Mouse (Mus musculus) ovary, postnatal 14 days (tissue): ENCODE measurements around the gene Spata16.
"Not testable (repeated sequence)": the region's sequence is repeated elsewhere in the genome, so short reads cannot be mapped to it uniquely, and the experiment has no call there.

ENCODE experiments used
- DNase-seq: peaks from one replicate; pipeline ENCODE4 v3.0.0; 2022; ENCODE audit warnings: low spot score

Gene Spata16

DNA sequence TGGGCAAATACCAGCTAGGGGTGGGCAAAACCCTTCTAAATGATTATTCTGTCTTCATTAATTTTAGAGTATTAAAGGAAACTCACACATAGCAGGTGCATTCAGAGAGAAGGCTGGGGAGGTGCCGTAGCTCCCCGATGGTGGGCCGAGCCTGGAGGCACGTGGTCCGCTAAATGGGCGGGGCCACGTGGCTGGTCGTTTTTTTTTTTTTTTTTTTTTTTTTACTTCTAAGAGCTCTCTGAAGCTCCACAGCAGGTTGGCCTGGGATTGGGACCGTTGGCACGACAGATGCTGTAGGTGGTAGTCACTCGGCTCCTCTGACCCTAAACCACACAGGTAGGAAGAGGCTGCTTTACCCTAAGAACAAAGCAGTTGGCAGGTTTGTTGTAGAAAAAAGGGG lies at the start of gene Spata16:
Spata16 (plus strand) TSS at position 219 of the 400 bp plus-strand sequence.
- no peak for DNase-seq

DNA sequence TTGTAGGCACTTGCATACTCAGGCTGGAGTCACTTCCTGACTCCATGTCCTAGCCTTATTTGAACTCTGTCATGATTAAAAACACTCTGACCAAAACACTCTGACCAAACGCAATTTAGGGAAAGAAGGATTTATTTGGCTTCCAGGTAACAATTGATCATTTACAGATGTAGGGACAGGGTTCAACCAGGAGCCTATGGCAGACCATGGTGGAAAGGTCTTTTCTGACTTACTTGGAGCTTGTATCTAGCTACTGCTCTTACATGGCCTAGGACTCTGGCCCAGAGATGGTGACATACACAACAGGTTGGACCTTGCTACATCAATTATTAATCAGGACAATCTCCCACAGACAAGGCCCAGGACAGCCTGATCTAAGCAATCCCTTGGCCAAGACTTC lies 32.6 kb upstream of the Spata16 start:
- DNase-seq, result no peak

DNA sequence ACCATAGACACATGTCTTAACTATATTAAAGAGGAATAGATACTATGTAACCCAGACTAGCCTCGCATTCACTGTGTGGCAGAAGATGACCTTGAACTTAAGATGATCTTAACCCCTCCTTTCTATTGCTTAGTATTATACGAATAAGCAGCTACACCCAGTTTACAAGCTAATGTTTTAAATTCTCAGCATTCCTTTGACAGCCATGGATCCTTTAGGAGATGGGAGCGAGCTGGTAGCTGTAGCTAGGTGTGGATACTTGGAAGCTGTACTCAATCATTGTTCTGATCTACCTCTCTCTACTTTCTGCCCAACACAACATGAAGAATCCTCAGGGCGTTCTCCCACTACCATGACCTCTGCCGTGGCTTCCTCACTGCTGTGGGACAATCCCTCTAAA lies 28.9 kb upstream of the Spata16 start:
- DNase-seq, result no peak

- DNase-seq, result no peak
These were observed 1.8 kb downstream of the Spata16 start for GRCm38 (mm10) chr3:26639214-26639613.

DNA sequence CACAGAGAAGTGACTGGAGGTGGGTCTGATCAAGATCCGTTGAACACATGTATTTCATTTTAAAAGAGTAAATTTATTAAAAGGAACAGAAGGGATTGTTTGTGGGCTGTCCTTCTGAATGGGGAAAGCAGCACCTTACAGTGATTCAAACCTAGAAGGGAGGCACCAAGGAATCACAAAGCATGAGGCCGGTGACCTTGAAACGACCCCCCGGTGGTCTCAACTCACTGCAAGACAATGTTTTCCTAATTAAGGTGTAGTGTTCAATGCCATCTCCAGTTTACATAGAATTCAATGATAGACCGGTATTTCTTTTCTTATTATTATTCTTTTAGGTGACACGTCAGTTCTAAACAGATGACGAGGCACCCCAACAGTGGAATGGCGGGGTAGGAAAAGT lies 2.4 kb downstream of the Spata16 start:
- no peak for DNase-seq

DNA sequence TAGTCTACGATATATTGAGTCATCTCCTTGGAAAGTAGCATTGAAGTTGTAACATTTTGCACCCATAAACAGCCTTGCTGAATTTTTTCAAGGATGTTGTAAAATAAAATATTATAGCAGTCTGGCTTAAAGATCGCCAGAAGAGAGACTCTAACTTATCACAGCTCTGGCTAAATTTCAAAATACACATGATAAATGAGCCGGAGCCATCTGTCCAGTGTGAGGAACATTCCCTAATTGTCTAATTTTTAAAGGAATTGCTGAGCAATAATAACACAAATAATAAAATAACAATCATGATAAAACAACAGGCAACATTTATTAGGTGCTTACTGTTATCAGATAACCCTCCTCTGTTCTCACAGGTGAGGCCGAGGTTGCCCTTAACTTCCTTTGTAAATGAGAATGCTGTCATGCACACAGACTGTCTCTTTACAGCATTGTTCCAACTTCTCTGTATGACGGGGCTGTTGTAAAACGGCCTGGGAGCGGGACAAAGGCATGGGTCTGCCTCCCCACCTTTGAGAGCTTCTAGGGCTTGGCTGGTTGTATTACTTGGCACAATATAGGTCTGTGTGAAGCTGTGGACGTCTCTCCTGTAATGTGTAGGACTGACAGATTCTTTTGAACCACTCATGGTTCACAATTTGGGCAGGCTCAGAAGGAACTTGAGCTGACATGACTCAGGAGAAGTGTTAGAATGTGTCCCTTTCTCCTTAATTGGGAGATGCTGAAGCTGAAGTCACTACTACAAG lies 3.1 kb downstream of the Spata16 start:
- no peak for DNase-seq

DNA sequence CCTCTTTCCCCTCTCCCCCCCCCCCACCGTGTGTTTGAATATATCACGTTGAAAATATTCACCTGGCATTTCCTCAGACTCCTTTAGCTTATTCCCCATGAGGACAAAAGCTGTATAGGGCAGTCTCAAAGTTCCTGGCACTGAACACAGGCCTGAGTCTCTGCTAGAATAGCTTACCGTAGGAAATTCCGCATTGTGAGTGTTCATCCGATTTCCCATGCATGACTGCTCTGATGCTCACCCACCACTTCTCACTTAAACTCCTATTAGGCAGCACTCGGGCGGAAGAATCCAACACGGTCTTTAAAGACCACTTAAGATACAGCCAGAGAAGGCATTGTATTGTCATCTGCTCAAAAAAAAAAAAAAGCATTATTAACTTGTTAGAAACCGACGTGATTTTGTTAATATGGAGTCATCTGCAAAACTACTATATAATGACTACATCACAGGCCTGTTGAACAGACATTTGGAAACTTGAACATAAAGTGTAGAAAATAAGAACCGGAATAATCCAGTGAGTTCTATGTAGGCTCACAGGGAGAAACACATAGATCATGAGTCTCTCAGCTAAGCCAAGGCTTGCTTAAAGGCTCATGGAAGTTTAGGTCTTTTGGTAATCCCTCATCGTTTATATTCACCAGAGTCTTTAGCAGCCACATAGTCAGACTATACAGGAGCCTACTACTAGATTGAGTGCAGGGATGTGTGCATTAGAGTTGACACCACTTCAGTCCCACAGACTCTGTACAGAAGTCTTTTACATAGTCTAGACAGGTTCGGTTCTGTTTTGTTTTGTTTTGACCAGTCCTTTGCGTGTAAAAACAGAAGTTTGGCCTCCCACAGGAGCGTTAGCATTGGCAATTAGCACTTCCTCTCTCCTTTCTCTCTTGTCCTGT lies 4.2 kb downstream of the Spata16 start:
- DNase-seq, result no peak

DNA sequence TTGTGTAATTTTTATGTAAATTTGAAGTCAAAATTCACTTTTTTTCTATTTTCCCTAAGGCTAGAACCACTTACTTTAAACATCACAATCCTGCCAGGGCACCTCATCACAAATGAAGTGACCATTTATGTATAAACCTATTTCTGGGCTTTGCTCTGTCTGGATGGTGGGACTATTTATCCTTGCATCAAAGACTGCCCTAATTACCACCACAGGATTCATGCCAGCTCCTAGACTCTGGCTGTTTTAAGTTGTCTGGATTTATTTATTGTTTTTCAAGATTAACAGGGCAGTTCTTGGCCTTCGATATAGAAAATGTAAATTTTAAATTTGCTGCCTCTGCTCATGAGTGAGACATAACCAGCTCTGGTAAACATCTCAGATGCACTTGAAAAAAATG lies 6.7 kb downstream of the Spata16 start:
- DNase-seq, result no peak

- DNase-seq, result no peak
These were observed 9.4 kb downstream of the Spata16 start for GRCm38 (mm10) chr3:26646834-26647233.

GRCm38 (mm10) chr3:26685832-26686231 lies 48.4 kb downstream of the Spata16 start:
- DNase-seq, result no peak

- not testable (repeated sequence) for DNase-seq
These were observed 72.1 kb downstream of the Spata16 start for GRCm38 (mm10) chr3:26709492-26709891.

- DNase-seq, result no peak
These were observed 90.1 kb downstream of the Spata16 start for GRCm38 (mm10) chr3:26727526-26727925.

- DNase-seq, result no peak
These were observed 113.1 kb downstream of the Spata16 start for GRCm38 (mm10) chr3:26750492-26750891.

- no peak for DNase-seq
These were observed 115.0 kb downstream of the Spata16 start for GRCm38 (mm10) chr3:26752441-26752840.

DNA sequence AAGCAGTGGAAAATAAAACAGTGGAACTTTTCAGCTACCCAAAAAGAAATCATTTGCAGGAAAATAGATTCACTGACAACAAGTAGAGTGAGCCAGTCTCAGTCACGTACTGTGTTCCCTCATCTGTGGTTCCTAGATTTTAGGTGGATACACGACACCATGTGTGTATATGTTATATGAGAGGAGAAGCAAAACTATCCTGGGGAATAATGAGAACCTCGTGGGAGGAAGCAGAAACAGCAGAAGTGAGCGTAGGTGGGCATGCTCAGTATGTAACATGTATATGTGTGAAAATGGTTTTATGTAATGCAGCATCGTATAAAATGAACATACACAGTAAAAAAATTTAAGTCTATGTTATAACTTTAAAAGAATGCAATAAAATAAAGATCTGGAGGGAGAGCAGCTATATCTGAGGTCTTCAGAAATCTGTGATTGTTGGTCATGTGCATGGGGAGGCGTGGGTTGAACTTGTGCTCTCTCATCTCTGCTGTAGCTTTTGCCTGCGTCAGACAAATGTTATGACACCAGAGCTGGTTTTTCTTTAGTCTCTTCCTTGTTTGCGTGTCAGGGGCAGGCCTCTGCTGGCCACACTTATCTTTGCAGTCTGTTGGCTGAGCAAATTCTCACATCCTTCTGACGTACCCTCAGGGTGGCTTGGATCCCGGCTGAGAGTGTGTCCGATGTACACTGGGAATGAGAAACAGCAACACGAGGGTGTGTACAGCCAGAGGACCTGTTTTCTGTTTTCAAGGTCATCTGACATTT lies 156.1 kb downstream of the Spata16 start:
- DNase-seq, result no peak

- no peak for DNase-seq
These were observed 158.6 kb downstream of the Spata16 start for GRCm38 (mm10) chr3:26795851-26796538.

- DNase-seq, result no peak
These were observed 159.5 kb downstream of the Spata16 start for GRCm38 (mm10) chr3:26796954-26797353.

GRCm38 (mm10) chr3:26814307-26814706 lies 176.9 kb downstream of the Spata16 start:
- DNase-seq, result no peak

DNA sequence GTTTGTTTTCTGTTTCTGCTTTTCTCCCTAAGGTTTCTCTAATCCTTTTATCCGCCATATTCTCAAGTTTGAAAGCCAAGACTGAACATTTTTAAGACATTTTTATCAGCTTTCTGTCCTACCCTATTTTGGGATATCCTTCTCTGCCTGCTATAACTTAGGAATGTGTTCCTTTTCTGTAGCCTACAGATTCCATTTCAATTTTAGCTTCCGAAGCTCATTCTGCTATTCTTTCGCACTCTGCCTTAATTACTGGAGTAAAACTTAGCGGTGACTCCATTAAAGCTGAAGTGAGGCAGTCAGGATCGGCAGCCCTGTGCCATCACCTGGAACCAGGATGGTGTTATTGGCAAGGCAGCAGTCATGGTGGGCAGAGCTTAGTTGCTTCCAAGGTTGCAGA lies 178.3 kb downstream of the Spata16 start:
- no peak for DNase-seq

DNA sequence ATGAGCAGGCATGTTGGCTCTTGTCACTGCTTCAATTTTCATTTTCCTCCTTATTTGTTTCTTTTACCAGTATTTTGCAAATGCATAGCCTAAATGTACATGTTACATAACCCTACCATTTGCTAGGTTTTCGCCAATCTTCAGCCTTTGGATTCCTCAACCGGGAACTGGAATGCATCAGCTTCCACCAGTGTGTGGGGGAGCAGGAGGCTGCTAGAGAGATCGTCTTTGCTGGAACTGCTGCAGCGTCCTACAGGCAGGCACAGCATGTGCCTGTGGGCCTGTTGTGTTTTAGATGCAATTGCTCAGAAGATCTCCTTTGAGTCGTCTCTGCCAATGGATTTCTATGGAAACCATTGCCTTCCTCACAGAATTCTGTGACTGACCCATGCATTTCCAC lies 182.0 kb downstream of the Spata16 start:
- no peak for DNase-seq

GRCm38 (mm10) chr3:26826958-26827839 lies 189.8 kb downstream of the Spata16 start:
- no peak for DNase-seq
